Mouse (Mus musculus) Muller cell, postnatal 12 days (primary cell): ENCODE data around the gene 4930407I10Rik.

Source experiments
- DNase-seq: peaks from one replicate; pipeline ENCODE4 v3.0.0-alpha.2; 2015; ENCODE audit errors: inconsistent ontology term

The 4930407I10Rik gene

GRCm38 (mm10) chr15:82052544-82052943 is 6.4 kb upstream of the 4930407I10Rik start:
- DNase-seq = no peak

DNA sequence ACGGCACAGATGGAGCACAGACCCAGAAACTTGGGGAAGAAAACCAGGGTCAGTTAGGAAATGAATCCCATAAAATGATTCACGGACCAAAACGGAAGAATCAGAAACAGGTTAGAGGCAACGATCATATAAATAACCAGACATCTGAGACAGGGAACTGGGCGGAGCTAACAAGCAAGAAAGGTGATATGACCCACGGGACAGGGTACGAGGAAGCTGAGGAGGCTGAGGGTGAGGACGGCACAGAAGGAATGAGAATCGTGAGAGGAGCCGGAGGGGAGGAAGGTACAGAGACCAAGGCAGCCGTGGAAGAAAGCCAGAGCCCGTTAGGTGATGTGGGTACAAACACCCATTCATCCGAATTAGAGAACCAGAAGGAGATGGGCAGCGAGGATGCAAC is 5.0 kb downstream of the 4930407I10Rik start:
- no peak for DNase-seq

GRCm38 (mm10) chr15:82065511-82065910 is 6.6 kb downstream of the 4930407I10Rik start:
- peak; percentile 59 for DNase-seq

DNA sequence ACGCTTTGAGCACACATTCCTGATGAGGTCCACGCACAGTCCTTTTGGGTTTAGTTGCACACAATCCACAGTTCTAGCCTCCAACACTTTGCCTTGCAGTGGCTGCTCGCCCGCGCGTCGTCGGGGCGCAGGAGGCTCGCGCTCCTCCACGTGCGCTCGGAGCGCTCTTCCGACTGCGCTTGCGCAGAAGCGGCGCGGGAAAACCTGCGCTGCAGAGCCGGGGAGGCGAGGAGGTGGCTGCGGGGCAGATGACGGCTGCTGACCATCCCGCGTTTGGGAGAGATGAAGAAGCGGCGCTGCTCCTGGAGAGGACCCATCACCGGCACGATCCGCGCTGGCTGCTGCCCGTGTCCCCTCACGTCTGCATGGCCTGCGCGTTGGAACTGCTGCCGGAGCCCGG is 10.9 kb downstream of the 4930407I10Rik start, which contains the start of gene Mei1:
TSS of gene Mei1 (plus strand) at position 99 of the 400 bp plus-strand sequence.
- DNase-seq = no peak

- DNase-seq = no peak
Measured at GRCm38 (mm10) chr15:82071816-82072469, 13.0 kb downstream of the 4930407I10Rik start.

DNA sequence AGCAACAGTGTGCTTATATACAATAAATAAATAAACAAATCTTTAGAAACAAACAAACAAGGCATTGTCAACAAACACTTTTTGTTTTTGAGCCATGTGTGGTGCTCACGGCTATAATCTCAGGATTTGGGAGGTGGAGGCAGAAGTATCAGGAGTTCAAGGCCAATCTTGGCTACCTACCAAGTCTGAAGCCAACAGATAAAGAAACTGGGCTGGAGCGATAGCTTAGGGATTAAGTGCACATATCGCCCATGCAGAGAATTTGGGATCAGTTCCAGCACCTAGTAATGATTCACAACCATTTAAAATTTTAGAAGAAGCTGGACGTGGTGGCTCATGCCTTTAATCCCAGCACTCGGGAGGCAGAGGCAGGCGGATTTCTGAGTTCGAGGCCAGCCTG is 14.5 kb downstream of the 4930407I10Rik start:
- DNase-seq = no peak

DNA sequence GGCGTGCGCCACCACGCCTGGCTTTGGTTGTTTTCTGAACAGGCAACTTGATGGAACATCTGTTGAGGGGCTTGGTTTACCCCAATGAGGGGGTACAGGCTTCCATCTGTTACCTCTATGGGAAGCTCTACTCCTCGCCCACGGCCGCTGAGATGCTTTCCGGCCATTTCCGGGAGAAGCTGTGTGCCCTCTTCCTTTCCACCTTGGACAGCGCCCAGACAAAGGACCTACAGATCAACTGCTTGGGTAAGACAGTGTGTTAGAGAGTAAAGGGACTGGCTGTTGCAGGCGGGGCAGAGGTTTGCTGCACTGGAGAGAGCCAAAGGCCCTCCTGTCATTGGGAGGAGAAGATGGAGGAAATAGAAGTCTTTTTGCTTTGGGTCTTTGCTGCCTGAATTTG is 20.9 kb downstream of the 4930407I10Rik start:
- peak; percentile 13 for DNase-seq

DNA sequence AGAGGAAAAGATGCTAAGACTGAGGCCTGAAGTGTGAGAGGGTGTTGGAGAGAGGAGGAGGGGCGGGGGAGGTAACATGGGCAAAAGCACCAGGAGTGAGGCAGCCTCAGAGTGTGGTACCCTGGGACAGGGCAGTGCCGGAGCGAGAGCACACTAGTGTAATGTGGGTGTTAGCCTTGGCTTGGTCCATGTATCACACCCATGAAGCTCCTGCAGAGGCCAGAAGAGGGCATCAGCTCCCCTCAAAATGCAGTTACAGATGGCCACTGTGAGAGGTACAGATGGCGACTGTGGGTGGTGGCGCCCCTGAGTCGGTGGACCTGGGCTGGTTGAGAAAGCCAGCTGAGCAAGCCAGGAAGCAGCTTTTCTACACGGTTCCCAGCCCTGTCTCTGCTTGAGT is 22.2 kb downstream of the 4930407I10Rik start:
- peak; percentile 38 for DNase-seq

DNA sequence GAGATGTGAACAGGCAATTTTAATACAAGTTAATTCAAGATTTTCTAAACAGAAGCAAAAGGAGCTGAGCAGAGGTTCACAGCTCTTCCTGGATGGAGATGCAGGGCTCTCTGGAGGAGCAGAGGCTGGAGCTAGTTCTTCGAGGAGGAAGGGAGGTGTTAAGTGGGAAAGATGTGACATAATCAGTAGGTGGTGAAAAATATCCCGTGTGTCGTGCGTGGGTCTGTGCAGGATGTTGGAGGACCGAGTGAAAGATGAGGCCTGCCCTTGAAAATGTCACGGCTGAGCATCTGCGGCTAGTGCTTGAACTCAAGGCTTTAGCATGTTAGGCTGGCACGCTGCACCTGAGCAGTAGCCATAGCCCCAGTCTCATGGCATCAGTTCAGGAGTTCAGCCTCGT is 26.7 kb downstream of the 4930407I10Rik start:
- DNase-seq = no peak

GRCm38 (mm10) chr15:82086131-82086530 is 27.2 kb downstream of the 4930407I10Rik start:
- DNase-seq = no peak

DNA sequence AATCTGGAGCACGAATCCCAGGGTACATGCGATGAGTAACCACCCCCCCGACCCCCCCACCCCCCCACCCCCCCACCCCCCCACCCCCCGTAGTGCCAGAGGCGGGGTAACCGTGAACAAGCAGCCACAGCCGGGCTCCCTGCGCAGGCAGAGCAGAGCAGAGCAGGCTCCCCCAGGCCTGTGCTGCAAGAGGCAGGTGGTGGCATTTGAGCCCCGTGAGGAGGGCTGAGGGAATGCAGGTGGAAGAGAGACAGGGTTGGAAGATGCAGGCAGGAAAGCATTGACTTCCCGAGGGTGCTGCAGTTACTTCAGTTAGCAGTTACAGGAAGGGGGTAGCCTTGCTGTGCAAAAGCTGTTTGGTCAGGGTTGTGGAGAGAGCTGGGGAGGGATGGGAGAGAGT is 28.3 kb downstream of the 4930407I10Rik start:
- no peak for DNase-seq

- DNase-seq = no peak
Measured at GRCm38 (mm10) chr15:82091061-82091460, 32.1 kb downstream of the 4930407I10Rik start.

GRCm38 (mm10) chr15:82106953-82107555 is 48.1 kb downstream of the 4930407I10Rik start:
- DNase-seq = peak; percentile 15
